Mouse (Mus musculus): ENCODE results near the gene Plbd1. TPM values are rescaled to one million over a fixed set of nuclear protein-coding genes. Genes with fewer than 3 reads are reported as not detected.

Plbd1 gene
- polyA plus RNA-seq, 1 experiment from 2014 or later: 1.3 TPM

DNA sequence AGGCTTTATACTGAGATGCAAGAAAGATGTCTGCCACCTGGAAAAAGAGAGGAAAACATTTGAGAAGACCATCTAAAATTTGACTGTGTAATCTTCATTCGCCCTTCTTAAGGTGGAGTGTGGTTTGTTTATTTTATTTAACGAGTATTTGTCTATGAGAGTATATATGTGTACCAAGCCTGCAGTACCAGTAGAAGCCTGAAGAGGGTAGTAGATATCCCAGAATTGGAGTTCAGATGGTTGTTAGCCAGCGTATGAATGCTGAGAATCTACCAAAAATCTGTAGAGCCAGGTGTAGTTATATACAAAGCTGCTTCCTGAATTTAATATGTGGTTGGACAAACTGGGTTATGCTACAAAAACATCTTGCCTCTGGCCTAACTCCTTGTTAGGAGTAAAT, 49.4 kb downstream of the Plbd1 start:
- Histone ChIP-seq H3K27ac (replicated peaks) (no peak overlapping the region), H3K36me3 (peaks cover 28% of the 10 kb centered on the region), H3K4me1 (replicated peaks) (no peaks in the 10 kb centered on the region), H3K9me3 (no peaks in the 10 kb centered on the region), H3K27me3 (no peaks in the 10 kb centered on the region), H3K9ac (no peak overlapping the region), H3K4me2 (no peak overlapping the region), H3K4me3 (no peak overlapping the region)
- WGBS: 96% methylated on average over 3 of the region's 3 CpGs
- no peak for ATAC-seq (ENCODE audit: low FRiP score, low read depth)

DNA sequence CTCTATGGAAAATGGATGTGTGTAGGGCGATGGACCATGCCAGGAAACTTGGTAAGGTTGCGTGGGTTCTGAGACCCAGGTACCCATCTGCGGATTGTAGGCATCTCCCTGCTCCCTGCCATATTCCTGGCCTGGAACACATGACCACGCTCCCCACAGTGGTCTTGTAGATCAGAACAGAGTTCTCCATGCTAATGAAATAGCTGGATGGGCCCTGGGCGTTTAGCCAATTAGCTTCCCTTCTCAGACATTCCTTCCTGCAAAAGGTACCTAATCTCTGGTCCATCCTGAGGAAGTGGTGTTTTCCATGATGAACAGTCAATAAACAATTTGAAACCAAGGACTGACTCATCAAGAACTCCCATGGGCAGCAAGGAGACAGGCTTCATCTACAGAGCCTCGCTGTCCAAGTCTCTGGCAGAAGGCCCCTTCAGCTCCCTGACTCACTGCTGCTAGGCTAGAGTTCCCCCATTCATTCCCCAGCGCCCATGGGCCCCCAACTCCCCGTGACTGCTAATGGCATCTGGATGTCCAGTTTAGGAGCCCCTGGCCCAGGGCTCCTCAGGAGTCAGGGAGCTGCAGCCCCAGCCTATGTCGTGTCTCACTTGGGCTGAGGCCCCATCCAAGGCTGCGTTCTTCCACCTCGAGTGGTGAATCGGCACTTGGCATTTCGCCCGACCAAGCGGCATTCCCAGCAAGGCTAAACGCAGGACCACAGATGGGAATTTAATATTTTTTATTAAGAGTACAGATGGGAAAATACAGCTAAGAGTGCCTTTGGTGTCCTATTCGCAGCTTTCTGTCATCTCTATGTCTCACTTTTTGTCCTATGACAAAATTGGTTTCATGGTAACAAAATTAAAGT, 50.1 kb downstream of the Plbd1 start:
- no peak for ATAC-seq (ENCODE audit: low FRiP score, low read depth)
- Histone ChIP-seq H3K9me3 (no peaks in the 10 kb centered on the region), H3K36me3 (peaks cover 33% of the 10 kb centered on the region), H3K4me3 (no peak overlapping the region), H3K4me2 (no peak overlapping the region), H3K4me1 (replicated peaks) (no peaks in the 10 kb centered on the region), H3K9ac (no peak overlapping the region), H3K27me3 (no peaks in the 10 kb centered on the region), H3K27ac (replicated peaks) (no peak overlapping the region)
- WGBS: 95% methylated on average over 17 of the region's 17 CpGs

DNA sequence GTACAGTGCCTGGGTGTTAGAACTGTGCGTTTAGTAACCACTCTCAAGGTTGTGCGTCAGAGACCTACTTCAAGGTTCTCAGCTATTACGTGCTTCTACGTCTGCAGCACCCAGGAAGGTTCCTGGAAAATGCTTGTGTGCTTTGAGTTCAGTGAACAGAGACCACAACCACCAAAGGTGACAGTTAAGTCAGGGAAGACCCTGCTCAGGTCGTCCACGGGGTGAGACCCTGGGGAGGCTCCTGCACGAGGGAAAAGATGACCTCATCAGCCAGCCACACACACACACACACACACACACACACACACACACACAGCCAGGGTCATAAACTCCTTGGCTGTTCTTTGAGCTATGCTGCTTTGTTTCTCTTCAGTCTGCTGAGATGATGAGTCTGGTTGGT, 59.1 kb downstream of the Plbd1 start:
- Histone ChIP-seq H3K36me3 (peaks cover 81% of the 10 kb centered on the region), H3K4me3 (no peak overlapping the region), H3K27ac (replicated peaks) (no peak overlapping the region), H3K27me3 (no peaks in the 10 kb centered on the region), H3K4me1 (replicated peaks) (no peaks in the 10 kb centered on the region), H3K4me2 (no peak overlapping the region), H3K9me3 (no peaks in the 10 kb centered on the region), H3K9ac (no peak overlapping the region)
- 91% methylated on average over 7 of the region's 7 CpGs for WGBS
- ATAC-seq (ENCODE audit: low FRiP score, low read depth): 0 out of 2 replicates have a peak, but pooled peaks have one; percentile 19

DNA sequence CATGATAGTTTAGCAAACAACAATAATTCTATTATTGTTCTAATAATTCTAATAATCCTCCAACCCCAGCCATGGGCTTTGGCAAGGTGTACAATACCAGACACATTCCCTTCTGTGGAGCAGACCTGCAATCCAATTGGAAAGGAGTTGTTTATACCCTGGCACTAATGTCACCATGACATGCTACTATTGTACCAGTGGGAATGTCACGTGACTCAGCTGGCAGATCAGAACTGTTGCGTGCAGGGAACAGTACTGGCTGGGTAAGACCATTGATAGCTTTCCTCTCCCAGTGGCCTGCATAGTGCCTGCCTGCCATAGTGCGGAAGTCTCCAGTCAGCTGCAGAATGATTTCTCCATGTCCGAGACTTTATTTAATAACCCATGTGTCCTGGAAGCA, 67.2 kb downstream of the Plbd1 start:
- WGBS: 84% methylated on average over 4 of the region's 4 CpGs
- Histone ChIP-seq H3K4me2 (no peak overlapping the region), H3K4me1 (replicated peaks) (0 out of 2 replicates have a peak, but pooled peaks cover 4% of the 10 kb centered on the region), H3K4me3 (no peak overlapping the region), H3K27me3 (no peaks in the 10 kb centered on the region), H3K27ac (replicated peaks) (no peak overlapping the region), H3K9ac (no peak overlapping the region), H3K9me3 (no peaks in the 10 kb centered on the region), H3K36me3 (peaks cover 56% of the 10 kb centered on the region)
- no peak for ATAC-seq (ENCODE audit: low FRiP score, low read depth)

DNA sequence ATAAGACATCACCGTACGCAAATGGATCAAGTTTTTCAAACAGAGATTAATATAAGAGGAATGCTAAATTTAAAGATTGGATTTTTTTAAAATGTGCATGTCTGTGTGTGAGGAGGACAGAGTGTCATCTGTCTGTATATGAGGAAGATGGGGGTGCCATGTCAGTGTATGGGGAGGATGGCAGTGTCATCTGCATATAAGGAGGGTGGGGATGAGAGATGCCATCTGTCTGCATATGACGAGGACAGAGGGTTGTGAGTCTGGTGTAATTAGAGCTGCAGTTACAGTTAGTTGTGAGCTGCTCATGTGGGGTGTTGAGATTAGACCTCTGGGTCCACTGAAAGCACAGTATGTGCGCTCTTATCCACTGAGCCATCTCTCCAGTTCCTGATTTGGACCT, 71.0 kb downstream of the Plbd1 start:
- peaks cover 63% of the 10 kb centered on the region for H3K36me3 ChIP-seq

DNA sequence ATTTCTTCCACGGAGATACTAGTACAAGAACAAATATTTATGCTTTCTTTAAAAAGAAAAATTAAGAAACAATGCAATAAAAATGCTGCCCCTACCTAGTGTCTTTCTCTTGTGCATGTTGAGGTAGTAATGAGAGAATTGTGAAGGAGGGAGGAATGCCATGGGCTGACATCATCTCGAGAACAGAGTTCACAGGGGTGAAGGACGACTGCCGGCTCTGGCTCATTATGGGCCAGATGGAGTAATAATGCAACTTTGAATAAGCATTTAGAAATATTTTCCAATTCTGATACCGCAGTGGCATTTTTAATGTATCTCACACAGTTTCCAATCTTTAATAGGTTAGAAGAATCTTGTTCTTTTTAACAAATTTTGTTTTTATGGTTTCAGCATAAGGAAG, 95.7 kb downstream of the Plbd1 start:
- 88% methylated on average over 5 of the region's 5 CpGs for WGBS
- Histone ChIP-seq H3K4me2 (no peak overlapping the region), H3K4me1 (replicated peaks) (0 out of 2 replicates have a peak, but pooled peaks cover 4% of the 10 kb centered on the region), H3K27ac (replicated peaks) (no peak overlapping the region), H3K36me3 (peaks cover 76% of the 10 kb centered on the region), H3K9me3 (peaks cover 10% of the 10 kb centered on the region; the same call in 1 of the 2 replicates), H3K27me3 (no peaks in the 10 kb centered on the region), H3K4me3 (no peak overlapping the region), H3K9ac (no peak overlapping the region)
- ATAC-seq (ENCODE audit: low FRiP score, low read depth): no peak

More for the DNA sequence above, 71.0 kb downstream of the Plbd1 start:
- Histone ChIP-seq H3K9me3 (no peaks in the 10 kb centered on the region), H3K4me2 (no peak overlapping the region), H3K9ac (no peak overlapping the region), H3K4me3 (no peak overlapping the region), H3K27ac (replicated peaks) (0 out of 2 replicates have a peak overlapping the region, but pooled peaks have one; percentile 5), H3K4me1 (replicated peaks) (0 out of 2 replicates have a peak, but pooled peaks cover 4% of the 10 kb centered on the region), H3K27me3 (no peaks in the 10 kb centered on the region)
- ATAC-seq (ENCODE audit: low FRiP score, low read depth): no peak
- 79% methylated on average over 4 of the region's 4 CpGs for WGBS

Other genes starting within 250 kb of the Plbd1 start
- gene E330021D16Rik, start 246.4 kb downstream of the Plbd1 start, polyA plus RNA-seq (2015; fragmentation: Nextera tagmentation; extraction: Ambion mirVana): not detected in 2 replicates
- 36.1 and 43.7 TPM in 2 replicates for gene Atf7ip, start 155.8 kb downstream of the Plbd1 start, polyA plus RNA-seq (2015; fragmentation: Nextera tagmentation; extraction: Ambion mirVana)
- gene Gucy2c, start 119.8 kb upstream of the Plbd1 start, polyA plus RNA-seq (2015; fragmentation: Nextera tagmentation; extraction: Ambion mirVana): 0.17 and 0.22 TPM in 2 replicates
- 0.43 and 0.52 TPM in 2 replicates for gene Hist4h4, start 142.5 kb upstream of the Plbd1 start, polyA plus RNA-seq (2015; fragmentation: Nextera tagmentation; extraction: Ambion mirVana)
- gene H2afj, start 146.3 kb upstream of the Plbd1 start, polyA plus RNA-seq (2015; fragmentation: Nextera tagmentation; extraction: Ambion mirVana): 106 and 109 TPM in 2 replicates
- 1.2 and 1.3 TPM in 2 replicates for gene BC049715, start 165.7 kb upstream of the Plbd1 start, polyA plus RNA-seq (2015; fragmentation: Nextera tagmentation; extraction: Ambion mirVana)
- gene Wbp11, start 166.3 kb upstream of the Plbd1 start, polyA plus RNA-seq (2015; fragmentation: Nextera tagmentation; extraction: Ambion mirVana): 72.3 and 78.4 TPM in 2 replicates
- gene Smco3, start 173.5 kb upstream of the Plbd1 start, polyA plus RNA-seq (2015; fragmentation: Nextera tagmentation; extraction: Ambion mirVana): 1.4 and 1.8 TPM in 2 replicates
- 0.09 and 0.46 TPM in 2 replicates for gene Art4, start 195.8 kb upstream of the Plbd1 start, polyA plus RNA-seq (2015; fragmentation: Nextera tagmentation; extraction: Ambion mirVana)
- 12.2 and 21.3 TPM in 2 replicates for gene Mgp, start 213.9 kb upstream of the Plbd1 start, polyA plus RNA-seq (2015; fragmentation: Nextera tagmentation; extraction: Ambion mirVana)